Mouse (Mus musculus): ENCODE data around the gene Mgme1.
A peak's percentile ranks its signal among the peaks of the same experiment; 100 is the strongest.

The Mgme1 gene

DNA sequence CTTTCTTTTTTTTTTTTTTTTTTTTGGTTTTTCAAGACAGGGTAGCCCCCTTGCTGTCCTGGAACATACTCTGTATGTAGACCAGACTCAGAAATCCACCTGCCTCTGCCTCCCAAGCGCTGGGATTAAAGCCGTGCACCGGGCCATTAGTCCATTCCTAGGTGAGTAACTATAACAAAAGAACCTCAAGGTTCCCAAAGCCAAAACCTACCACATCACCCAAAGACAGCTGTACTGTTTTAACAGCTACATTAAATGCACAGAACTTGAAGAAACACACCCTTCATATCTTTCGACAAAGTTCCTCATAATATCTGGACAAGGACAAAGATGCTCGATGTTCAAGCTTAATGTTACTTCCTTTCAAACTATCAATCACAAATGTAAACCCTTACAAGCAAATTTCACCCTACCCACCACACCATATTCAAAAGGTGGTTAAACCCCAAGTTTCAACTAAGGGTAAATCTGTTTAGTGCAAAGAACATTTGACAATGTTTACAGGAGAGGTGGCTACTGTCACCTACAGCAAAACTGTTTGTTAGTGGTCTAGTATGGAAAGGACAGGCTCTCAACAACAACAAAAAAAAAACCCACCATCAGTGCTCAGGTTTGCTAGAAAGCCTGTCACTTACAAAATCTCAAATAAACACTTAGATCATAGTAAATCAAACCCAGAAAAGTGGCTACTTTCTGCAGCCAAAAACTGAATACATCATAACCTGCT lies 3.3 kb upstream of the Mgme1 start:
- no peaks in the 10 kb centered on the region for H3K9me3 ChIP-seq (ENCODE audit: low read length)
- TF ChIP-seq POU5F1 (IDR thresholded peaks at IDR 0.05; ENCODE audit: borderline replicate concordance, low read length) (no peak), CTCF (conservative IDR thresholded peaks at IDR 0.05; ENCODE audit: low read length) (no peak), NANOG (IDR thresholded peaks at IDR 0.05; ENCODE audit: borderline replicate concordance, low read length) (no peak)
- H3K36me3 ChIP-seq (ENCODE audit: insufficient read depth, low read length): peaks cover 76% of the 10 kb centered on the region
- H3K4me3 ChIP-seq (replicated peaks; ENCODE audit: low read length): peak overlapping the region; percentile 98
- H3K4me1 ChIP-seq (replicated peaks; ENCODE audit: low read depth, low read length): peaks cover 66% of the 10 kb centered on the region
- no peaks in the 10 kb centered on the region for H3K27me3 ChIP-seq (ENCODE audit: insufficient read depth, low read length)

DNA sequence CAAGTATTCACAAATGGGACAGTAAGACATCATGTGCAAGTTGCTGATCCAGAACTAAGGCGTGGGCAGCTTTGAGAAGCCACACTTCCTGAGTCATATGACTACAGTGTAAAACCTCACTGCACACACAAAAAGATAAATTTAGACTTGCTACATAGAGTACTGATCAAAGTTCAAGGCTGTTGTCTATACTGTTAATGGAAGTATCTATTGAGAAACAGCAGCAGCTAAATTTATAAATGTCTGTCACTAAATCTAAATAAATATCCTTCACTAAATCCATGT lies 2.8 kb upstream of the Mgme1 start:
- Histone ChIP-seq H3K9me3 (ENCODE audit: low read length) (no peaks in the 10 kb centered on the region), H3K27me3 (ENCODE audit: insufficient read depth, low read length) (no peaks in the 10 kb centered on the region), H3K36me3 (ENCODE audit: insufficient read depth, low read length) (peaks cover 75% of the 10 kb centered on the region), H3K4me3 (replicated peaks; ENCODE audit: low read length) (peak overlapping the region; percentile 98), H3K4me1 (replicated peaks; ENCODE audit: low read depth, low read length) (peaks cover 66% of the 10 kb centered on the region)
- no peak for TF ChIP-seq POU5F1 (IDR thresholded peaks at IDR 0.05; ENCODE audit: borderline replicate concordance, low read length)
- no peak for TF ChIP-seq NANOG (IDR thresholded peaks at IDR 0.05; ENCODE audit: borderline replicate concordance, low read length)
- no peak for TF ChIP-seq CTCF (conservative IDR thresholded peaks at IDR 0.05; ENCODE audit: low read length)

DNA sequence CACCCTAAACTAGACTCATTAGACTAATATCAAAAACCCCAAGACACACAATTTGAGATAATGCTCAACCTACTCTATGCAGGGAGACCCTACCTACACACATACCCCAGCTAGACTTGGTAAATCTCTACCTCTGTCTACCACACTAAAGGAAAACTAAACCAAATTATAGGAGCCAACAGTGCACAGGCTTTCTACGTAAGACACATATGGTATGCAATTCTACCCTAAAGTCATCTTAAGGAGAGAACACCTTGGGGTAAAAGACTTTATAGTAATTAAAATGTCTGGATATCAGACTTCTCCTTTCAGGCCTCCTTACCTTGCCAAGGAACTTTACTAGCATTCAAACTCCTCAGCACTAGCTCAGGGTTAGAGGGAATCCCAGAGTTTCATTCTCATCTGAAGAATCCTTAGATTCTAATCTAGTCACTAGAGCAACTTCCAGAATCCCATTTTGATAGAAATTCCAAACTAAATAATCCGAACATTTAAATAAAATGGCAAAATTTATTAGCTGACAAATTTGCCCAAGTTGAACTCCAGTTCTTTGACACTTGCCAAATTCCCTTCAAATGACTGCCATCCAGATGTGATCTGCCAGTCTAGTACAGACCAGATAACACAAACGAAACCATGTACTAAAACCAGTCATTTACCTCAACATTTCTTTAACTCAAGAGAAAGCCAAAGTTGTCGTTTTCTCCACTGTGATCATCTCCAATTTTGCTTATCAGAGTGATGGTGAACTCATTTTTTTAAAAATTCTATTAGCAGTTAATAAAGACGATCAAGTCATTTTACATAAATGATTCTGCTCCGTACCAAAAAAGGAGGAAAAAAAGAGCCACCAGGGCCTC lies 1.8 kb upstream of the Mgme1 start:
- TF ChIP-seq NANOG (IDR thresholded peaks at IDR 0.05; ENCODE audit: borderline replicate concordance, low read length): no peak
- no peaks in the 10 kb centered on the region for H3K9me3 ChIP-seq (ENCODE audit: low read length)
- H3K4me3 ChIP-seq (replicated peaks; ENCODE audit: low read length): peak overlapping the region; percentile 98
- peaks cover 75% of the 10 kb centered on the region for H3K36me3 ChIP-seq (ENCODE audit: insufficient read depth, low read length)
- peaks cover 66% of the 10 kb centered on the region for H3K4me1 ChIP-seq (replicated peaks; ENCODE audit: low read depth, low read length)
- no peaks in the 10 kb centered on the region for H3K27me3 ChIP-seq (ENCODE audit: insufficient read depth, low read length)

DNA sequence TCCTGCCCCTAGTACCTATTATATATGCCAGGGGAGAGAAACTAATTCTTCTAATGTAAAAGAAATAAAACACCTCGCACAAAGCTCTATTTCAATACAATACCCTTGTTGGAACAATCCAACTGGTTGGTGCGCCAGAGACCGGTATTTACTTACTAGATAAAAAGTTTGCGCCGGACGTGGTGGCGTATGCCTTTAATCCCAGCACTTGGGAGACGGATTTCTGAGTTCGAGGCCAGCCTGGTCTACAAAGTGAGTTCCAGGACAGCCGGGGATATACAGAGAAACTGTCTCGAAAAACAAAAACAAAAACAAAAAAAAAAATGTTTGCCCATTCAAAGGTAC lies 1.2 kb upstream of the Mgme1 start:
- H3K36me3 ChIP-seq (ENCODE audit: insufficient read depth, low read length): peaks cover 75% of the 10 kb centered on the region
- H3K4me1 ChIP-seq (replicated peaks; ENCODE audit: low read depth, low read length): peaks cover 68% of the 10 kb centered on the region
- no peaks in the 10 kb centered on the region for H3K9me3 ChIP-seq (ENCODE audit: low read length)
- no peaks in the 10 kb centered on the region for H3K27me3 ChIP-seq (ENCODE audit: insufficient read depth, low read length)
- TF ChIP-seq POU5F1 (IDR thresholded peaks at IDR 0.05; ENCODE audit: borderline replicate concordance, low read length) (no peak), CTCF (conservative IDR thresholded peaks at IDR 0.05; ENCODE audit: low read length) (no peak), NANOG (IDR thresholded peaks at IDR 0.05; ENCODE audit: borderline replicate concordance, low read length) (no peak)
- H3K4me3 ChIP-seq (replicated peaks; ENCODE audit: low read length): peak overlapping the region; percentile 98

DNA sequence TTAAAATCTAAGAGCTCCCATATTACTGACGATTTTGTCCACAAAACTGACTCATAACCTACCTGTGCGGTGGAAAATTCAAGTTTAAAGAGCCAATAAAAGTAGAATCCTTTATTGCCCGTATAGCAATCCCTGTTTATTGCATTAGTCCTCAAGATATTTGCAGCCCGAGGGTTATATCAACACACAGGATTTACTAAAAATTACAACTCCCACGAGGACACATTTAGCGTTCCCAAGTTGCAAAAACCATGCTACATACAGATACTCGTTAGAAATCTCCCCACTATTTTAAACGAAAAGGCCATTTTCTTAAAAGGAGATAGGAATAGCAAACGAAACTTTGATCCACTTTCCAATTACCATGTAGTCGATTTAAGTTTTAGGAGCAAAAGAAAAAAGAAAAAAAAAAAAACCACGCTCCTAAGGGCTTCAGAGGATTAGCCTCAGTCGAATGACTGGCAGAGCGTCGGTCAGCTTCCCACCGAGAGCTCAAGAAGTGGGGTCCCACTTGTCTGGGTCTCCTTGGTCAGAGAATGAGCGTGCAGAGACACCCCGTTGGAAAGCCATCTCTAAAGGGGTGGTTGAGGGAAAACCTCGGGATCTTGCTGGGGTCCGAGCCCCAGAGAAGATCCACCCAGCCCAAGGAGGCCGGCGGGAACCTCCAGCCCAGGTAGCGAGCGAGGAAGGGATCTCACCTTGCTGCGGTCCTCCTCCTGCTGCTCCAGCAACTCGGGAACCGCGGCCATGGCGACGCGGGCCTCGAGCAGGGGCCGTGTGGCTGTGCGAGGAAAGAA lies 586 bp upstream of the Mgme1 start:
- H3K9me3 ChIP-seq (ENCODE audit: low read length): no peaks in the 10 kb centered on the region
- peaks cover 67% of the 10 kb centered on the region for H3K4me1 ChIP-seq (replicated peaks; ENCODE audit: low read depth, low read length)
- TF ChIP-seq NANOG (IDR thresholded peaks at IDR 0.05; ENCODE audit: borderline replicate concordance, low read length): no peak
- no peak for TF ChIP-seq CTCF (conservative IDR thresholded peaks at IDR 0.05; ENCODE audit: low read length)
- TF ChIP-seq POU5F1 (IDR thresholded peaks at IDR 0.05; ENCODE audit: borderline replicate concordance, low read length): no peak
- H3K36me3 ChIP-seq (ENCODE audit: insufficient read depth, low read length): peaks cover 73% of the 10 kb centered on the region
- H3K27me3 ChIP-seq (ENCODE audit: insufficient read depth, low read length): no peaks in the 10 kb centered on the region
- peak overlapping the region; percentile 98 for H3K4me3 ChIP-seq (replicated peaks; ENCODE audit: low read length)

DNA sequence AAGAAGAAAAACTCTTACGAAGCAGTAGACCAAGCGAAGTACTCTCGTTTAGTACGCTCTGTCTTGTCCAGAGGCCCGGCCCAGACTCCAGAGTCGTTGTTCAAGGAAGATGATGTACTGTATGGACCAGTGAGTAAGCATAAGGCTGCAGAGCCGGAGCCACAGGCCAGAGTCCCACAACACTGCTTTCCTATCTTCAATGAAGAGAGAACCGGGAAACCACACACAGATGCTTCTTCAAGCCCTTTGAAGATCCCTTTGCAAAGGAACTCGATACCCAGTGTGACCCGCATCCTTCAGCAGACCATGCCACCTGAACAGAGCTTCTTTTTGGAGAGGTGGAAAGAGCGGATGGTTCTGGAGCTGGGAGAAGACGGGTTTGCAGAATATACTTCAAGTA lies 1.6 kb downstream of the Mgme1 start:
- peak overlapping the region; percentile 98 for H3K4me3 ChIP-seq (replicated peaks; ENCODE audit: low read length)
- H3K4me1 ChIP-seq (replicated peaks; ENCODE audit: low read depth, low read length): peaks cover 58% of the 10 kb centered on the region
- TF ChIP-seq POU5F1 (IDR thresholded peaks at IDR 0.05; ENCODE audit: borderline replicate concordance, low read length) (no peak), NANOG (IDR thresholded peaks at IDR 0.05; ENCODE audit: borderline replicate concordance, low read length) (no peak), CTCF (conservative IDR thresholded peaks at IDR 0.05; ENCODE audit: low read length) (no peak)
- no peaks in the 10 kb centered on the region for H3K27me3 ChIP-seq (ENCODE audit: insufficient read depth, low read length)
- peaks cover 67% of the 10 kb centered on the region for H3K36me3 ChIP-seq (ENCODE audit: insufficient read depth, low read length)
- no peaks in the 10 kb centered on the region for H3K9me3 ChIP-seq (ENCODE audit: low read length)

DNA sequence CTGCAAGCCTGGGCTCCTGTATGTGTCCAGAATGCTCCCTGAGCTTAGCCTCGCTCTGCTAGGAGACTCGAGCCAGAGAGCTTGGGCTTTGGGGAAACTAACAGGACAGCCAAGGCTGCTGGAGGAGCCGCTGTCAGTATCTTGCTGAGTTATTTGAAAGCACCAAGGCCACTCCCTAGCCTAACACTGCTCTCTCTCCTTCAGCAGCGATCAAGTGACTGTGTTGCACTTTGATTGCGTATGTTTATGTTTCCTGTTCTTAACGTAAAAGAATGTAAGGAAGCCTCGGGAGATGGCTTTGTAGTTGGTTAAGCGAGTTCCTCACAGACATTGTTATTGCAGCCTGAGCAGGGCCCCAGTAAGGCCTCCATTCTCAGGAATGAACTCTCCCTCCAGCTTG lies 4.3 kb downstream of the Mgme1 start:
- Histone ChIP-seq H3K4me3 (replicated peaks; ENCODE audit: low read length) (peak overlapping the region; percentile 98; the same call in 1 of the 2 replicates), H3K27me3 (ENCODE audit: insufficient read depth, low read length) (no peaks in the 10 kb centered on the region), H3K9me3 (ENCODE audit: low read length) (no peaks in the 10 kb centered on the region), H3K36me3 (ENCODE audit: insufficient read depth, low read length) (peaks cover 69% of the 10 kb centered on the region), H3K4me1 (replicated peaks; ENCODE audit: low read depth, low read length) (peaks cover 55% of the 10 kb centered on the region)
- TF ChIP-seq POU5F1 (IDR thresholded peaks at IDR 0.05; ENCODE audit: borderline replicate concordance, low read length) (no peak), NANOG (IDR thresholded peaks at IDR 0.05; ENCODE audit: borderline replicate concordance, low read length) (no peak), CTCF (conservative IDR thresholded peaks at IDR 0.05; ENCODE audit: low read length) (no peak)

DNA sequence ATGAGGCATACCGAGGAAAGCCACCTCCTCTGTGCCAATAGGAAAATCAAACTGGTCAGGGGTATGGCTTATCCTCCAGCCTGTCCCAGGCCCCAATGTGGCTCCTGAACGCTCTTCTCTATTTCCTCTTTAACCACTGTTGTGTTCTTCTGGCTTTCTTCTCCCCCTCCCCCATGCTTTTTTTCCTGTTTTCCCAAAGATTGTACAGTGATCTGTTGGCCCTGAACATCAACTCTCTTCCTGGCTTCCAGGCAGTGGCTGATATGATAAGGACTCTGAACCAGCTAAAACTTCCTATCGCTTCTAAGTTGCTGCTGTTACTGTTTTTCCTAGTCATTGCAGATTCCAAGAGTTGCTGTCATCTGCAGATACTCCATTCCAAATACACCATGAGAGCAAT lies 6.4 kb downstream of the Mgme1 start:
- Histone ChIP-seq H3K4me3 (replicated peaks; ENCODE audit: low read length) (no peak overlapping the region), H3K27me3 (ENCODE audit: insufficient read depth, low read length) (no peaks in the 10 kb centered on the region), H3K36me3 (ENCODE audit: insufficient read depth, low read length) (peaks cover 72% of the 10 kb centered on the region), H3K4me1 (replicated peaks; ENCODE audit: low read depth, low read length) (peaks cover 67% of the 10 kb centered on the region), H3K9me3 (ENCODE audit: low read length) (no peaks in the 10 kb centered on the region)
- TF ChIP-seq CTCF (conservative IDR thresholded peaks at IDR 0.05; ENCODE audit: low read length): no peak
- TF ChIP-seq NANOG (IDR thresholded peaks at IDR 0.05; ENCODE audit: borderline replicate concordance, low read length): no peak
- TF ChIP-seq POU5F1 (IDR thresholded peaks at IDR 0.05; ENCODE audit: borderline replicate concordance, low read length): no peak

Measured in E14TG2a.4 (cell line).